Mouse (Mus musculus): ENCODE measurements around the gene Grk5.

- TF ChIP-seq CTCF (IDR thresholded peaks at IDR 0.05; ENCODE audit: extremely low read depth, insufficient read length, insufficient replicate concordance, low read depth, low read length) (no peak), POLR2A (IDR thresholded peaks at IDR 0.05; ENCODE audit: low read depth, low read length) (no peak)
Observed at GRCm38 (mm10) chr19:60962358-60963061, 73.0 kb downstream of the Grk5 start.

Measured in small intestine, adult 2 months (tissue).